Mouse (Mus musculus) ES-Bruce4 (cell line): ENCODE results near the gene Slc28a3.

ENCODE experiments used
- CTCF ChIP-seq: IDR thresholded peaks from one replicate; pipeline ENCODE4 v1.8.1; 2011; ENCODE audit warnings: low read depth, low read length
- POLR2A ChIP-seq: IDR thresholded peaks from one replicate; pipeline ENCODE4 v1.8.1; 2011; ENCODE audit warnings: low read length; ENCODE audit not compliant: insufficient read depth

DNA sequence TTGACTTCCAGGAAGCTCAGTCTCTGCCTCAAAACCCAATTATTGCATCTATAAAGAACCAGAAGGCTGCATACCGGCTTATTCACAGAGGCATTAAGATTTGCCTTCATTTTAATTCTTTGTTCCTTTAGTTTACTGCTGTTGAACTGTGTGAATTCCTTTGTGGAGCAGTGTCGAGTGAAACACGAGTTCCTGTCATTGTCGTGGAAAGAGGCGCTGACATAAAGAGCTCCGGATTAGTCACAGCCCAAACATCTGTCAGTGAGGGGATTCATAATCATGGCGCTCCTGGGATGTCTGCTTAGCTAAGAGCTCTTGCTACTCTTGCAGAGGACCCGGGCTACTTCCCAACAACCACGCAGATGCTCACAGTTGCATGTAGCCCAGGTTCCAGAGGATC is 47.3 kb upstream of the Slc28a3 start:
- TF ChIP-seq POLR2A (no peak), CTCF (no peak)
